Mouse (Mus musculus): ENCODE data around the gene Cd48. TPM values are rescaled to one million over a fixed set of nuclear protein-coding genes. Genes with fewer than 3 reads are reported as not detected.
"Not testable (repeated sequence)": the region's sequence is repeated elsewhere in the genome, so short reads cannot be mapped to it uniquely, and the experiment has no call there.

Gene Cd48
- polyA plus RNA-seq, 1 experiment from 2014 or later = 5.0 TPM

DNA sequence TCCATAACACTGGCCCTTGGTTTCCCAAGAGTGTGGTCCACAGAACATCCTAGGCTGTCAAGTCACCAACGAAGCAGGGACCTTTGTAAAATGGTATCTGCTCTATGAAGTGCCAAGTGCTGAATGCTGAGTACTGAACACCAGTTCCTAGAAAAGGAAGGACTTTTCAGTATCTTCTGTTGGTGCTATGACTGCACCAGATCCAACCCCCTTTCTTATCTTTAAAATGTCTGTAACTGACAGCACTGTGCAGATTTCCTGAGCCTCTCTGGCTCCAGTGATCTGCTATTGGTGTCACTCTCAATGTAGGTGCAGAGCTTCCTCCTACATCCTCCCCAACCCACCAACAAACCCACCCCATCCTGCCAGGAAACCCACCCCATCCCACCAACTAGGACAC lies 7.3 kb upstream of the Cd48 start:
- 84% methylated on average over 1 of the region's 1 CpGs for WGBS
- DNase-seq (ENCODE audit: low spot score) (no peak), ATAC-seq (ENCODE audit: low read depth) (no peak)

GRCm38 (mm10) chr1:171677721-171678120 lies 4.1 kb upstream of the Cd48 start:
- Histone ChIP-seq H3K27me3 (replicated peaks; ENCODE audit: control insufficient read depth, insufficient read depth, low read length) (no peaks in the 10 kb centered on the region), H3K4me1 (ENCODE audit: control insufficient read depth, insufficient read depth, low read length) (no peaks in the 10 kb centered on the region), H3K9ac (ENCODE audit: low read depth, low read length) (no peak overlapping the region), H3K9me3 (ENCODE audit: control insufficient read depth, low read length) (no peaks in the 10 kb centered on the region), H3K27ac (replicated peaks; ENCODE audit: low read depth, low read length) (no peak overlapping the region), H3K4me3 (ENCODE audit: low read depth, low read length) (no peak overlapping the region), H3K4me2 (ENCODE audit: low read depth, low read length) (no peak overlapping the region), H3K36me3 (ENCODE audit: control insufficient read depth, insufficient read depth, low read length) (no peaks in the 10 kb centered on the region)
- 59% methylated on average over 1 of the region's 1 CpGs for WGBS
- ATAC-seq (ENCODE audit: low read depth) (no peak), DNase-seq (ENCODE audit: low spot score) (no peak)

More for the DNA sequence above, 7.3 kb upstream of the Cd48 start:
- Histone ChIP-seq H3K4me3 (ENCODE audit: low read depth, low read length) (no peak overlapping the region), H3K4me1 (ENCODE audit: control insufficient read depth, insufficient read depth, low read length) (no peaks in the 10 kb centered on the region), H3K9me3 (ENCODE audit: control insufficient read depth, low read length) (no peaks in the 10 kb centered on the region), H3K9ac (ENCODE audit: low read depth, low read length) (no peak overlapping the region), H3K27me3 (replicated peaks; ENCODE audit: control insufficient read depth, insufficient read depth, low read length) (no peaks in the 10 kb centered on the region), H3K4me2 (ENCODE audit: low read depth, low read length) (no peak overlapping the region), H3K36me3 (ENCODE audit: control insufficient read depth, insufficient read depth, low read length) (no peaks in the 10 kb centered on the region), H3K27ac (replicated peaks; ENCODE audit: low read depth, low read length) (no peak overlapping the region)

- Histone ChIP-seq H3K27me3 (replicated peaks; ENCODE audit: control insufficient read depth, insufficient read depth, low read length) (no peaks in the 10 kb centered on the region), H3K9me3 (ENCODE audit: control insufficient read depth, low read length) (no peaks in the 10 kb centered on the region), H3K27ac (replicated peaks; ENCODE audit: low read depth, low read length) (no peak overlapping the region), H3K36me3 (ENCODE audit: control insufficient read depth, insufficient read depth, low read length) (no peaks in the 10 kb centered on the region), H3K9ac (ENCODE audit: low read depth, low read length) (no peak overlapping the region), H3K4me1 (ENCODE audit: control insufficient read depth, insufficient read depth, low read length) (no peaks in the 10 kb centered on the region), H3K4me2 (ENCODE audit: low read depth, low read length) (no peak overlapping the region), H3K4me3 (ENCODE audit: low read depth, low read length) (no peak overlapping the region)
- no peak for DNase-seq (ENCODE audit: low spot score)
- no peak for ATAC-seq (ENCODE audit: low read depth)
- 78% methylated on average over 7 of the region's 7 CpGs for WGBS
These were observed 800 bp upstream of the Cd48 start for GRCm38 (mm10) chr1:171681009-171681408.

GRCm38 (mm10) chr1:171684923-171685322 lies 3.1 kb downstream of the Cd48 start:
- ATAC-seq (ENCODE audit: low read depth) (no peak), DNase-seq (ENCODE audit: low spot score) (no peak)
- 88% methylated on average over 9 of the region's 9 CpGs for WGBS
- Histone ChIP-seq H3K9ac (ENCODE audit: low read depth, low read length) (no peak overlapping the region), H3K4me2 (ENCODE audit: low read depth, low read length) (no peak overlapping the region), H3K4me1 (ENCODE audit: control insufficient read depth, insufficient read depth, low read length) (no peaks in the 10 kb centered on the region), H3K27ac (replicated peaks; ENCODE audit: low read depth, low read length) (no peak overlapping the region), H3K9me3 (ENCODE audit: control insufficient read depth, low read length) (no peaks in the 10 kb centered on the region), H3K27me3 (replicated peaks; ENCODE audit: control insufficient read depth, insufficient read depth, low read length) (no peaks in the 10 kb centered on the region), H3K4me3 (ENCODE audit: low read depth, low read length) (no peak overlapping the region), H3K36me3 (ENCODE audit: control insufficient read depth, insufficient read depth, low read length) (no peaks in the 10 kb centered on the region)

- no peaks in the 10 kb centered on the region for H3K36me3 ChIP-seq (ENCODE audit: control insufficient read depth, insufficient read depth, low read length)
- no peak overlapping the region for H3K4me2 ChIP-seq (ENCODE audit: low read depth, low read length)
- H3K4me1 ChIP-seq (ENCODE audit: control insufficient read depth, insufficient read depth, low read length) = no peaks in the 10 kb centered on the region
- H3K4me3 ChIP-seq (ENCODE audit: low read depth, low read length) = no peak overlapping the region
- no peak overlapping the region for H3K9ac ChIP-seq (ENCODE audit: low read depth, low read length)
- no peaks in the 10 kb centered on the region for H3K27me3 ChIP-seq (replicated peaks; ENCODE audit: control insufficient read depth, insufficient read depth, low read length)
- DNase-seq (ENCODE audit: low spot score) (no peak), ATAC-seq (ENCODE audit: low read depth) (no peak)
- no peaks in the 10 kb centered on the region; the same call in none of the 2 replicates for H3K9me3 ChIP-seq (ENCODE audit: control insufficient read depth, low read length)
- no peak overlapping the region for H3K27ac ChIP-seq (replicated peaks; ENCODE audit: low read depth, low read length)
- 79% methylated on average over 4 of the region's 4 CpGs for WGBS
These were observed 5.5 kb downstream of the Cd48 start for GRCm38 (mm10) chr1:171687320-171687719.

DNA sequence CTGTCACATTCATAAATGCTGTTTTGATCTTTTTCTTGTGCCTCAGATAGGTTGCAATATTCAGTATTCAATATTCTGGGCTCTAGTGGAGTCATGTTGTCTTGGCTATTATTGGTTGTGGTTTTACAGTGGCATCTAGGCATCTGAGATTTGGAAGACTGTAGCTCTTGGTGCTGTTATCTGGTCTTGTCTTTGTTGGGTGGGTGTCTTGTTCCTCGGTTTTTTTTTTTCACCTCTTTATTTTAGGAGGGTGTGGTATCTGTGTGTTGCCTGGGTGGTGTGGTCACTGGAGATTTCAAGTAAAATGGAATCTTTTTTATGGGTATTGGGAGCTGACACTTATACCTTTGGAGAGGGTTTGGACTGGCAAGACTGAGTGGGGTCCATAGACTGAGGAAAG lies 12.1 kb downstream of the Cd48 start:
- DNase-seq (ENCODE audit: low spot score) (no peak), ATAC-seq (ENCODE audit: low read depth) (no peak)
- no peaks in the 10 kb centered on the region; the same call in none of the 2 replicates for H3K9me3 ChIP-seq (ENCODE audit: control insufficient read depth, low read length)
- H3K4me1 ChIP-seq (ENCODE audit: control insufficient read depth, insufficient read depth, low read length) = no peaks in the 10 kb centered on the region
- no peak overlapping the region for H3K9ac ChIP-seq (ENCODE audit: low read depth, low read length)
- no peak overlapping the region for H3K4me3 ChIP-seq (ENCODE audit: low read depth, low read length)
- H3K4me2 ChIP-seq (ENCODE audit: low read depth, low read length) = no peak overlapping the region
- H3K27me3 ChIP-seq (replicated peaks; ENCODE audit: control insufficient read depth, insufficient read depth, low read length) = no peaks in the 10 kb centered on the region
- no peaks in the 10 kb centered on the region for H3K36me3 ChIP-seq (ENCODE audit: control insufficient read depth, insufficient read depth, low read length)
- no peak overlapping the region for H3K27ac ChIP-seq (replicated peaks; ENCODE audit: low read depth, low read length)
- WGBS = 82% methylated on average over 1 of the region's 1 CpGs

DNA sequence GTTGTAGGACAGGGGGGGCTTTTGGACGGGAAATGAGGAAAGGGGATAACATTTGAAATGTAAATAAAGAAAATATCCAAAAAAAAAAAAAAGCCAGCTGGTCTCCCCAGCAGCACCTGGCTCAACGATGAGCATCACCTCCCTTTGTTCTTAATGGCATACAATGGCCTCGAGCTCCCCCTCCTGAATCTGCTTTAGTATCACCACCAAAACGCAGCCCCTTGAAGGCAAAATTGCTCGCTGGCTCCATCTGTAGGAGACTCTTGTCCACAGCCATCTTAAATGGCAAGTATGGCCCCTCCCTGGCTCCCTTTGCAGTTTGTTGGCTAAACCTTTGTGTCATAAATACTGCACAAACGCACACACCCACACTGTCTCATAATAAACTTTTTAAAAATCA lies 17.2 kb downstream of the Cd48 start:
- Histone ChIP-seq H3K4me2 (ENCODE audit: low read depth, low read length) (no peak overlapping the region), H3K4me3 (ENCODE audit: low read depth, low read length) (no peak overlapping the region), H3K27ac (replicated peaks; ENCODE audit: low read depth, low read length) (no peak overlapping the region), H3K9me3 (ENCODE audit: control insufficient read depth, low read length) (no peaks in the 10 kb centered on the region), H3K27me3 (replicated peaks; ENCODE audit: control insufficient read depth, insufficient read depth, low read length) (no peaks in the 10 kb centered on the region), H3K4me1 (ENCODE audit: control insufficient read depth, insufficient read depth, low read length) (no peaks in the 10 kb centered on the region), H3K9ac (ENCODE audit: low read depth, low read length) (no peak overlapping the region), H3K36me3 (ENCODE audit: control insufficient read depth, insufficient read depth, low read length) (no peaks in the 10 kb centered on the region)
- peak; percentile 29 for DNase-seq (ENCODE audit: low spot score)
- 23% methylated on average over 5 of the region's 6 CpGs for WGBS
- no peak for ATAC-seq (ENCODE audit: low read depth)

DNA sequence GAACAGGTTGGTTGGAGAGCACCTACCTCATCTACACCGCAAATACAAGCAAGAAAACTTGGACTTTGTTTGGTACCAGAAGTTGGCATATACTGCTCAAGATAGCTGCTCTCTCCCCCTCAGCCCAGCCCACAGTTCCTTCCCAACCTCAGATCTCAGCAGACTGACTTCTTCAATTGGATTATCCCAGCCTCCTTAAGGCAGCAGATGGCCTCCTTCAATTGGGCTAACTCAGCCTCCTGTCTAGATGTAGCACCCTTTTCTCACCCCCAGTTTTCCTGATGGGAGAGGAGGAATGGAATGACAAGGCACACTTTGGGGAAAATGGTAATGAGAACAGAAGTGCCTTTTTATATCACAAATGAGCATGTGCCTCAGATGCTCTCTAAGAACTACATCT lies 31.9 kb downstream of the Cd48 start:
- WGBS = 86% methylated on average over 1 of the region's 1 CpGs
- not testable (repeated sequence) for H3K9me3 ChIP-seq (ENCODE audit: control insufficient read depth, low read length); H3K9ac ChIP-seq (ENCODE audit: low read depth, low read length); H3K4me2 ChIP-seq (ENCODE audit: low read depth, low read length); H3K27ac ChIP-seq (replicated peaks; ENCODE audit: low read depth, low read length); H3K27me3 ChIP-seq (replicated peaks; ENCODE audit: control insufficient read depth, insufficient read depth, low read length); H3K36me3 ChIP-seq (ENCODE audit: control insufficient read depth, insufficient read depth, low read length); DNase-seq (ENCODE audit: low spot score); H3K4me3 ChIP-seq (ENCODE audit: low read depth, low read length); ATAC-seq (ENCODE audit: low read depth); H3K4me1 ChIP-seq (ENCODE audit: control insufficient read depth, insufficient read depth, low read length)

GRCm38 (mm10) chr1:171715434-171715833 lies 33.6 kb downstream of the Cd48 start:
- ATAC-seq (ENCODE audit: low read depth) (no peak), DNase-seq (ENCODE audit: low spot score) (no peak)
- Histone ChIP-seq H3K27me3 (replicated peaks; ENCODE audit: control insufficient read depth, insufficient read depth, low read length) (no peaks in the 10 kb centered on the region), H3K9ac (ENCODE audit: low read depth, low read length) (no peak overlapping the region), H3K27ac (replicated peaks; ENCODE audit: low read depth, low read length) (no peak overlapping the region), H3K9me3 (ENCODE audit: control insufficient read depth, low read length) (no peaks in the 10 kb centered on the region), H3K4me3 (ENCODE audit: low read depth, low read length) (no peak overlapping the region), H3K4me1 (ENCODE audit: control insufficient read depth, insufficient read depth, low read length) (no peaks in the 10 kb centered on the region), H3K4me2 (ENCODE audit: low read depth, low read length) (no peak overlapping the region), H3K36me3 (ENCODE audit: control insufficient read depth, insufficient read depth, low read length) (no peaks in the 10 kb centered on the region)
- 86% methylated on average over 2 of the region's 2 CpGs for WGBS
